Mouse (Mus musculus): ENCODE measurements at regions not wholly inside any gene's neighbourhood (a gene's known extent, or its start where the extent isn't known, plus 50 kb on each side); places are given as distances from the start of the nearest gene placed in this dataset.

GRCm38 (mm10) chr10:46905337-46905736 lies 1327.7 kb downstream of the Hace1 start:
- in situ Hi-C loops (cut with MboI, MseI): no loop called here

GRCm38 (mm10) chr10:46922527-46923200 lies 1345.0 kb downstream of the Hace1 start:
- in situ Hi-C loops (cut with MboI, MseI): no loop called here

GRCm38 (mm10) chr10:46934311-46934710 lies 1356.7 kb downstream of the Hace1 start:
- in situ Hi-C loops (cut with MboI, MseI): loop anchor here (10.0 kb wide), 1 partner anchor 590 kb away; no protein-coding TSS in a partner anchor

GRCm38 (mm10) chr10:46936248-46936970 lies 1358.8 kb downstream of the Hace1 start:
- in situ Hi-C loops (cut with MboI, MseI): loop anchor here (10.0 kb wide), 1 partner anchor 592 kb away; no protein-coding TSS in a partner anchor

GRCm38 (mm10) chr10:46939338-46939737 lies 1361.7 kb downstream of the Hace1 start:
- in situ Hi-C loops (cut with MboI, MseI): loop anchor here (10.0 kb wide), 1 partner anchor 595 kb away; no protein-coding TSS in a partner anchor

GRCm38 (mm10) chr10:46939819-46940218 lies 1362.2 kb downstream of the Hace1 start:
- in situ Hi-C loops (cut with MboI, MseI): loop anchor here (10.0 kb wide), 1 partner anchor 595 kb away; no protein-coding TSS in a partner anchor

- in situ Hi-C loops (cut with MboI, MseI): no loop called here
Measured at GRCm38 (mm10) chr10:46952940-46953339, 1375.3 kb downstream of the Hace1 start.

GRCm38 (mm10) chr10:46954701-46955100 lies 1377.1 kb downstream of the Hace1 start:
- in situ Hi-C loops (cut with MboI, MseI): no loop called here

GRCm38 (mm10) chr10:46980410-46980809 lies 1402.8 kb downstream of the Hace1 start:
- in situ Hi-C loops (cut with MboI, MseI): no loop called here

- in situ Hi-C loops (cut with MboI, MseI): no loop called here
Measured at GRCm38 (mm10) chr10:46999701-47000100, 1422.1 kb downstream of the Hace1 start.

GRCm38 (mm10) chr10:47028765-47029164 lies 1451.1 kb downstream of the Hace1 start:
- in situ Hi-C loops (cut with MboI, MseI): no loop called here

GRCm38 (mm10) chr10:47054672-47055071 lies 1477.0 kb downstream of the Hace1 start:
- in situ Hi-C loops (cut with MboI, MseI): no loop called here

- in situ Hi-C loops (cut with MboI, MseI): no loop called here
Measured at GRCm38 (mm10) chr10:47102551-47102950, 1524.9 kb downstream of the Hace1 start.
